Mouse (Mus musculus): ENCODE data around the gene Bmper. TPM values are rescaled to one million over a fixed set of nuclear protein-coding genes. Genes with fewer than 3 reads are reported as not detected.

Gene Bmper
- polyA plus RNA-seq, 1 experiment from 2014 or later: 11.4 TPM

- H3K9me3 ChIP-seq: no peaks in the 10 kb centered on the region
- no peaks in the 10 kb centered on the region for H3K36me3 ChIP-seq
- 3% methylated on average over 3 of the region's 3 CpGs for WGBS
- H3K27me3 ChIP-seq (ENCODE audit: insufficient read depth, poor library complexity, severe bottlenecking): 0 out of 2 replicates have a peak, but pooled peaks cover 20% of the 10 kb centered on the region
- H3K4me1 ChIP-seq: peaks cover 16% of the 10 kb centered on the region
- H3K27ac ChIP-seq: 0 out of 2 replicates have a peak overlapping the region, but pooled peaks have one; percentile 52
- H3K4me3 ChIP-seq: peak overlapping the region; percentile 38; the same call in 1 of the 2 replicates
- no peak for DNase-seq (ENCODE audit: low spot score)
These were observed 17.6 kb upstream of the Bmper start for GRCm38 (mm10) chr9:23205304-23205703.

GRCm38 (mm10) chr9:23205757-23206156 lies 17.1 kb upstream of the Bmper start:
- WGBS: 53% methylated on average over 3 of the region's 3 CpGs
- Histone ChIP-seq H3K4me1 (peaks cover 16% of the 10 kb centered on the region), H3K27ac (no peak overlapping the region), H3K36me3 (no peaks in the 10 kb centered on the region), H3K27me3 (ENCODE audit: insufficient read depth, poor library complexity, severe bottlenecking) (0 out of 2 replicates have a peak, but pooled peaks cover 20% of the 10 kb centered on the region), H3K4me3 (no peak overlapping the region), H3K9me3 (no peaks in the 10 kb centered on the region)
- no peak for DNase-seq (ENCODE audit: low spot score)

DNA sequence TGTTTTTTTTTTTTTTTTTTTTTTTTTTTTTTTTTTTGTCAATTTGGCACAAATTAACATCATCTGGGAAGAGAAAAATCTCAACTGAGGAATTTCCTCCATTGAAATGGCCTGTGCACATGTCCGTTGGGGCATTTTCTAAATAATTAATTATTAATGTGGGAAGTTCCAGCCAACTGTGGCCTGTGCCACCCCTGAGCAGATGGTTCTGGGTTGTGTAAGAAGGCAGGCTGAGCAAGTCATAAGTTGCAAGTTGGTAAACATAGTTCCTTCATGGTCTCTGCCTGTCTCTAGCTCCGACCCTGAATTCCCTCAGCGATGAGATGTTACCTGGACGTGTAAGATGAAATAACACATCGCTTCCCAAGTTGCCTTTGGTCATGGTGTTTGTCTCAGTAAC lies 16.7 kb upstream of the Bmper start:
- 0 out of 2 replicates have a peak, but pooled peaks cover 20% of the 10 kb centered on the region for H3K27me3 ChIP-seq (ENCODE audit: insufficient read depth, poor library complexity, severe bottlenecking)
- no peak overlapping the region for H3K4me3 ChIP-seq
- H3K27ac ChIP-seq: no peak overlapping the region
- H3K4me1 ChIP-seq: peaks cover 16% of the 10 kb centered on the region
- H3K9me3 ChIP-seq: no peaks in the 10 kb centered on the region
- no peak for DNase-seq (ENCODE audit: low spot score)
- 91% methylated on average over 5 of the region's 5 CpGs for WGBS
- H3K36me3 ChIP-seq: no peaks in the 10 kb centered on the region

DNA sequence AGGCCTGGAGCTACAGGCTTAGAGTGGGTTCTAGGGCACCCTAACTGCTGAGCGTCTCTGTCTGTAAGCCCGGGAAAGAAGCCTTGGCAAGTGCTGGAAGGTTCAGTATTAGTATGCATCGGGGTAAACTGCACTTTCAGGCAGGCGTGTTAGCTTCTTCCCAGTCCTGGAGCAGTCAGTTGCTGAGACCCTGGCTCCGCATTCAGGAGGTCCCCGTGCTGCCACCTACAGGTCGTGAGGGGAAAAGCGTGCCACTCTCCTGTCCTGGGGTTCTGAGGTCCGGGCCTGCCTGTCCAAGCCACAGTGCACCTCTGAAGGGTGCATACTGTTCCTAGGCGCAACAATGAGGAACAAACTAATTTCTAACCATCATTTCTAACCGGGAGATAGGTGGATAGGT lies 10.6 kb upstream of the Bmper start:
- peak; percentile 87 for DNase-seq (ENCODE audit: low spot score)
- H3K4me3 ChIP-seq: no peak overlapping the region

DNA sequence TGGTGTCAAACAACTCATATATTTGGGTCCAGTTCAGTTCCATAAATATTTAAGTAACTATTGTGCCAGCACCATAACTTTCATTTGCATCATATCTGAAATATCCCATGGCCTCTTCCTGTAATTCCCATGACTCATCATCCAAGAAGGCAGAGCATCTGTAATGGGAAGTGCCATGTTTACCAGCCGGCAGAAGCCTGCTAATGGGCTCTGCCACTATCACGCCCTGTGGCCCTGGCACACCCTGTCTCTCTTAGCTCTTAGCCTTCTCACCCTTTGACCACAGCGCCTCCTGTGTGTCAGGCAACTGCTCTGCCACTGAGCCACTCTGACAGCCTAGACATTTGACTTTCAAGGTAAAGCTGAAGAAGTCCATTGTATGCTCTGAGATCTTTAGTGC lies 3.1 kb upstream of the Bmper start:
- H3K27ac ChIP-seq: no peak overlapping the region
- H3K36me3 ChIP-seq: no peaks in the 10 kb centered on the region
- no peak overlapping the region for H3K4me3 ChIP-seq
- H3K4me1 ChIP-seq: peaks cover 25% of the 10 kb centered on the region
- 47% methylated on average over 3 of the region's 3 CpGs for WGBS
- DNase-seq (ENCODE audit: low spot score): no peak
- H3K9me3 ChIP-seq: no peaks in the 10 kb centered on the region
- H3K27me3 ChIP-seq (ENCODE audit: insufficient read depth, poor library complexity, severe bottlenecking): peaks cover 26% of the 10 kb centered on the region

More for the DNA sequence above, 10.6 kb upstream of the Bmper start:
- Histone ChIP-seq H3K27me3 (ENCODE audit: insufficient read depth, poor library complexity, severe bottlenecking) (no peaks in the 10 kb centered on the region), H3K27ac (0 out of 2 replicates have a peak overlapping the region, but pooled peaks have one; percentile 5), H3K4me1 (no peaks in the 10 kb centered on the region; the same call in 1 of the 2 replicates), H3K9me3 (no peaks in the 10 kb centered on the region), H3K36me3 (no peaks in the 10 kb centered on the region)
- WGBS: 6% methylated on average over 11 of the region's 11 CpGs

DNA sequence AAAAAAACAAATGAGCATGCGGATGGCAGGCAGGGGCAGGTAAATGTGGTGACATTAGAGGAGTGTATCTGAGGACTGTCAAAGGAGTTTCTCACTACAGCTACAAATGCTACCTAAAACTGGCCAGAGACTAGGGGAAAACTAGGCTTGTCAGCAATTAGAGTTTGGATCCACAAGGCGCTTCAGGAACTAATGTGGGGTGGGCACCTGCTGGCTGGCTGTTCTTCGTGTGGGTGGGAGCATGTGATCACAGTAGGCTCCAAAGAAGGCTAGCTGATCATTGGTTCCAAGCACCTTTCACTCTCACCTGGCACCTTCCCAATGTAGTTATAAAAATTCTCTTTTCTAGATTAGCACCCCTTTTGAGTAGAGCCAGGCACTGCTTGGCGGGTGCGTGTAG lies 900 bp upstream of the Bmper start:
- H3K4me3 ChIP-seq: peak overlapping the region; percentile 79

DNA sequence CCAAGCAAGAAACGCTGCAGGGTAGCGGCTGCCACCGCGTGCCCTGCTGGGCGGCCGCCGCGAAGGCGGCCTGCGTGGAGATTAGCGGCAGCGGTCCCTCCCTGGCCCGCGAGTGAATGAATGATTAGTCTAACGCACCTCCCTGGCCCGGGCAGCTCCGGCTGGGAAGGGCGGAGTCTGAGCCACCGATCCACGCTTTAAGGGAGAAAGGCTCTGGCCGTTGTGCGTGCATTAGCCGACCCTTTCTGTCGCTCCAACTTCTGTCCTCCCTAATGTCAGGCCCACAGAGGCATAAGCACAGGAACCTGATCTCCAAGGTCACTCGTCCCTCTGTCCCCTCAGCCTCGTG lies 410 bp upstream of the Bmper start:
- no peak for DNase-seq (ENCODE audit: low spot score)
- Histone ChIP-seq H3K4me1 (peaks cover 25% of the 10 kb centered on the region), H3K9me3 (no peaks in the 10 kb centered on the region), H3K27ac (peak overlapping the region; percentile 92), H3K36me3 (no peaks in the 10 kb centered on the region), H3K4me3 (peak overlapping the region; percentile 79), H3K27me3 (ENCODE audit: insufficient read depth, poor library complexity, severe bottlenecking) (peaks cover 41% of the 10 kb centered on the region)
- WGBS: under 1% methylated on average over 26 of the region's 26 CpGs

More for the DNA sequence above, 900 bp upstream of the Bmper start:
- H3K9me3 ChIP-seq: no peaks in the 10 kb centered on the region
- peaks cover 41% of the 10 kb centered on the region for H3K27me3 ChIP-seq (ENCODE audit: insufficient read depth, poor library complexity, severe bottlenecking)
- 12% methylated on average over 5 of the region's 5 CpGs for WGBS
- H3K4me1 ChIP-seq: peaks cover 25% of the 10 kb centered on the region
- DNase-seq (ENCODE audit: low spot score): no peak
- H3K27ac ChIP-seq: peak overlapping the region; percentile 92
- no peaks in the 10 kb centered on the region for H3K36me3 ChIP-seq

DNA sequence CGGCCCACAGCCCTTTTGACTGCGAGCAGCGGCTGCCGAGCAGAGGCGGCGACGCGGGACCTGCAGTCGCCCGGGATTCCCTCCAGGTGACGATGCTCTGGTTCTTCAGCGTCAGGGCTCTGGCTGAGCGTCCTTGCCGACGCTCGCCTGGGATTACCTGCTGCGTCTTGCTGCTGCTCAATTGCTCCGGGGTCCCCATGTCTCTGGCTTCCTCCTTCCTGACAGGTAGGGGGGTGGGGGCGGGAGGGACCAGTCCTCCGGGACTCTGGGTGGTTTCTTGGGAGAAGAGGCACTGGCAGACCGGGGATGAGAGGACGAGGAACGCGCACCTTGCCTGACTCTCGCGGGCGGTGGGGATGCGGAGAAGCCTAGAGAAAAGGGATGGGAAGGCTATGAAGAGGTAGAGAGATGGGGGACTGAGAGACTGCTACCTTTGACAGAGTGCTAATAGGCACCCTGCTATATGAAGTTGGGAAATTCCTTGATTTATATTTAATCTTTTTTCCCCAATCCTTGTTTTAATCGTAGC lies 737 bp downstream of the Bmper start:
- under 1% methylated on average over 29 of the region's 29 CpGs for WGBS
- H3K27ac ChIP-seq: peak overlapping the region; percentile 92
- H3K4me1 ChIP-seq: peaks cover 32% of the 10 kb centered on the region
- H3K9me3 ChIP-seq: no peaks in the 10 kb centered on the region
- peaks cover 41% of the 10 kb centered on the region for H3K27me3 ChIP-seq (ENCODE audit: insufficient read depth, poor library complexity, severe bottlenecking)
- peak overlapping the region; percentile 79 for H3K4me3 ChIP-seq
- H3K36me3 ChIP-seq: no peaks in the 10 kb centered on the region
- DNase-seq (ENCODE audit: low spot score): peak; percentile 85

- DNase-seq (ENCODE audit: low spot score): no peak
- Histone ChIP-seq H3K4me1 (peaks cover 17% of the 10 kb centered on the region; the same call in 1 of the 2 replicates), H3K27me3 (ENCODE audit: insufficient read depth, poor library complexity, severe bottlenecking) (no peaks in the 10 kb centered on the region), H3K9me3 (no peaks in the 10 kb centered on the region), H3K4me3 (no peak overlapping the region), H3K27ac (peak overlapping the region; percentile 23; the same call in 1 of the 2 replicates), H3K36me3 (no peaks in the 10 kb centered on the region)
- 62% methylated on average over 8 of the region's 8 CpGs for WGBS
These were observed 10.7 kb downstream of the Bmper start for GRCm38 (mm10) chr9:23233464-23234121.

DNA sequence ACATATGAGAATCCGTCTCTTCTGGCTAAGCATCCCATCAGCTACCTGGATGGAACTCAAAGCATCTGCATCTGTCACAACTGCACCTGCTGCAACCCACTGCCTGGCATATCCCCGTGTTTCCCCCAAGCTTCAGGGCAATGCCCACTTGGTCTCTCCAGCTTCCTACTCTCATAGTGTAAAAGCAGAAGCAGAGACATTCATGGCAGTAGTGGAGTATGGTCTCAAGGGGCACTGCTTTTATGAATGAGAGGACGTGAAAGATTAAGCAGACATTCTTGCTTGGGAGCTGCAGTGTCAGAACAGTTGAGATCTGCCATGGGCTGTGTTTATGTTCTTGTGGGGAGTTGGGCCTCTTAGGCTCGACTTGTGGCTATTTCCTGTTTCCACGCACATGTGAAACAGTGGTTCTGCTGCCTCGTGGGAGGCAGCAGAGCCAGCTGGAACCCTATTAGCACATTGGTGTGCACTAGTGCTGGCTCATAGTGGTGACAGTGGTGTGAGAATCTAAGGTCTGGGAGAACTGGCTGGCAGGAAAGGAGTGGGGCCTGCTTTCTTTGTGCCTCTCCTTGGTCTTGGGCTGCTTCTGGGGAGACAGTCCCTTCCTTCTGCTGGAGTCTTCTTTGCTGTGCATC lies 12.6 kb downstream of the Bmper start:
- H3K36me3 ChIP-seq: no peaks in the 10 kb centered on the region
- no peaks in the 10 kb centered on the region for H3K9me3 ChIP-seq
- H3K4me3 ChIP-seq: no peak overlapping the region
- no peak for DNase-seq (ENCODE audit: low spot score)
- 58% methylated on average over 6 of the region's 6 CpGs for WGBS
- no peaks in the 10 kb centered on the region for H3K27me3 ChIP-seq (ENCODE audit: insufficient read depth, poor library complexity, severe bottlenecking)
- H3K27ac ChIP-seq: no peak overlapping the region
- H3K4me1 ChIP-seq: peaks cover 25% of the 10 kb centered on the region

- DNase-seq (ENCODE audit: low spot score): no peak
- WGBS: 78% methylated on average over 6 of the region's 6 CpGs
- Histone ChIP-seq H3K4me1 (peaks cover 25% of the 10 kb centered on the region), H3K4me3 (no peak overlapping the region), H3K27ac (no peak overlapping the region), H3K36me3 (no peaks in the 10 kb centered on the region), H3K27me3 (ENCODE audit: insufficient read depth, poor library complexity, severe bottlenecking) (no peaks in the 10 kb centered on the region), H3K9me3 (no peaks in the 10 kb centered on the region)
These were observed 13.9 kb downstream of the Bmper start for GRCm38 (mm10) chr9:23236635-23237279.

DNA sequence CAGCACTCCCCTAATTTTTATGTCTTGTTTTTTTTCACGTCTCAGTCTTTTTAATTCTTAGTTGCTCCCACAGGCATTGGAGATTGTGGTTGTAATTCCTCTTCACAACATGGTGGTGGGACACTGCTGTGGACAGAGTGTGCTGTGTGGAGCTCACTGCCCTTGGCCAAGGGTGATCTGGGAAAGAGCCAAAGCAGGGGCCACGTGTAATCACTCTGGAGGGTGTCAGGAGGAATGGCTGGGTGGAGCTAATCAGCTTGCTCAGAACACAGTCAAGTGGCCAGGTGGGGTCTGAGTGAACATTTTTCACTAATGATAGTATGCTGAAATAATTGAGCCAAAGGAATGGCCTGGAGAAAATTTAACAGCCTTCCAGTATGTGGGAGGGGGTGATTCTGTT lies 16.1 kb downstream of the Bmper start:
- peaks cover 22% of the 10 kb centered on the region for H3K4me1 ChIP-seq
- no peaks in the 10 kb centered on the region for H3K9me3 ChIP-seq
- 54% methylated on average over 2 of the region's 2 CpGs for WGBS
- DNase-seq (ENCODE audit: low spot score): no peak
- H3K36me3 ChIP-seq: no peaks in the 10 kb centered on the region
- no peak overlapping the region for H3K27ac ChIP-seq
- H3K4me3 ChIP-seq: no peak overlapping the region
- no peaks in the 10 kb centered on the region for H3K27me3 ChIP-seq (ENCODE audit: insufficient read depth, poor library complexity, severe bottlenecking)

- DNase-seq (ENCODE audit: low spot score): no peak
- H3K27ac ChIP-seq: no peak overlapping the region
- H3K36me3 ChIP-seq: no peaks in the 10 kb centered on the region
- 71% methylated on average over 3 of the region's 3 CpGs for WGBS
- H3K9me3 ChIP-seq: no peaks in the 10 kb centered on the region
- no peaks in the 10 kb centered on the region for H3K27me3 ChIP-seq (ENCODE audit: insufficient read depth, poor library complexity, severe bottlenecking)
- H3K4me1 ChIP-seq: peaks cover 17% of the 10 kb centered on the region
- no peak overlapping the region for H3K4me3 ChIP-seq
These were observed 20.0 kb downstream of the Bmper start for GRCm38 (mm10) chr9:23242911-23243310.

Measured in heart, embryonic 10.5 days (tissue).